Mouse (Mus musculus) spleen, postnatal 36 days (tissue): ENCODE measurements around the gene Cep70.

Experiments used
- DNase-seq, 2 experiments: peaks; one replicate each; pipeline ENCODE4 v3.0.0; 2022; ENCODE audit warnings: low spot score in 2 of 2, mixed read lengths in 1 of 2

The Cep70 gene

GRCm38 (mm10) chr9:99320006-99320405 lies 76.8 kb downstream of the Cep70 start:
- DNase-seq: no peak

GRCm38 (mm10) chr9:99325208-99325929 lies 82.2 kb downstream of the Cep70 start:
- DNase-seq: no peak

- no peak for DNase-seq
These were observed 82.8 kb downstream of the Cep70 start for GRCm38 (mm10) chr9:99325961-99326360.

- DNase-seq: no peak
These were observed 83.7 kb downstream of the Cep70 start for GRCm38 (mm10) chr9:99326881-99327280.

- no peak for DNase-seq
These were observed 93.4 kb downstream of the Cep70 start for GRCm38 (mm10) chr9:99336538-99336937.

- DNase-seq: no peak
These were observed 95.1 kb downstream of the Cep70 start for GRCm38 (mm10) chr9:99338293-99338692.

- DNase-seq: no peak
These were observed 96.0 kb downstream of the Cep70 start for GRCm38 (mm10) chr9:99339182-99339581.

GRCm38 (mm10) chr9:99340126-99340525 lies 97.0 kb downstream of the Cep70 start:
- DNase-seq: no peak

GRCm38 (mm10) chr9:99341600-99341999 lies 98.4 kb downstream of the Cep70 start:
- no peak for DNase-seq

GRCm38 (mm10) chr9:99345351-99345792 lies 102.2 kb downstream of the Cep70 start:
- DNase-seq: no peak
